Mouse (Mus musculus) kidney, adult 8-10 months (tissue): ENCODE results near the gene Cox4i2.

Experiments used
- DNase-seq, 2 experiments: peaks; one replicate each; pipeline ENCODE4 v3.0.0; 2022

The Cox4i2 gene

DNA sequence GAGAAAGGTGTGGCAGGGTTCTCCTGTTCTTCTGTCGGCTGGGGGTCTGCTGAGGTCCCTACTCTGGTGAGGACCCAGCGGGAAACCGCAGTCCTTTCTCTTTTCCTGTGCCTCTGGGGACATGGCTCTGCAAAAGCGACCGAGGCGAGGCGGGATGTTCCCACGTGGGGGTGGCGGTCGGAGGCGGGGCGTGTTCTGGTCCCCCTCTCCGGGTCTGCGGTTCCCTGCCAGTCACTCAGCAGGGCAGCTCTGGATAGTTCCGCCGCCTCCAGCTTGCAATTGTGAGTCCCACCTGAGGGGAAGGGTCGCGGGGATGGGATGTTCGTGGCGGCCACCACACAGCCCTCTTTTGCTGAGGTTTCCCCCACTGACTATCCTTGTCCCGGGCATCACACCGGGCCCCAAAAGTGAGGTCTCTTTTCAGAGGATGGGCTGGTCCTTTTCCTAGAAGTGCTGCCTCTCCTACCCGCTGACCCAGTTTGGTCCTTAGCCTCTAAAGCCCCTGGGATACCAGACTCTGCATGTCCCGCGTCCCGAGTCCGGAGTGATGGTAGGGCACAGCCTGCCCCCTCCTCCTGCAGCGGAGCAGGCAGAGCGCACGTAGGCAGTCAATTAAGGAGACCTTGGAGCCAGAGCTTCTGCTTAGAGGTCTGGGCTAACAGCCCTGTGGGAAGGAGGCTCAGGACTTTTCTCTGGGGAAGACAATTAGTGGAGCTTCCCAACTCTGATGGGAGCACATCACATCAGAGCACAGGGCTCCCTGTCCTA, at the start of gene Cox4i2:
Gene Cox4i2, plus strand, starts transcription at position 230 of the 768 bp plus-strand sequence.
- DNase-seq, result no peak

DNA sequence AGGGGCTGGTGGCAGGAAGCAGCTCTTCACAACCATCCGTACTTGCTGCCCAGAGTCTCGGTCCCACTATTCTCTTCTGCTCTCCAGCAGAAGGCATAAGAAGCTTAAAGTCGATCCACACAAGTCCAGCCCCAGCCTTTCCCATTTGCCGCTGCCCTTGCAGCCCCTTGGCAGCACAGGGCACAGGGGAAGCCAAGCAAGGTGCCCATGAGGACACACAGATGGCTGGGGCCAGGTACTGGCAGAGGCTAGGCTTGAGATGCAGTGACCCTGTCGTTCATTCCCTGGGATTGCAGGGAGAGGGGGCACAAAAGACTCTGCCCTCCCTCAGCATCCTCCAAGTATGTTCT, 49.7 kb upstream of the Cox4i2 start:
- DNase-seq, result no peak

DNA sequence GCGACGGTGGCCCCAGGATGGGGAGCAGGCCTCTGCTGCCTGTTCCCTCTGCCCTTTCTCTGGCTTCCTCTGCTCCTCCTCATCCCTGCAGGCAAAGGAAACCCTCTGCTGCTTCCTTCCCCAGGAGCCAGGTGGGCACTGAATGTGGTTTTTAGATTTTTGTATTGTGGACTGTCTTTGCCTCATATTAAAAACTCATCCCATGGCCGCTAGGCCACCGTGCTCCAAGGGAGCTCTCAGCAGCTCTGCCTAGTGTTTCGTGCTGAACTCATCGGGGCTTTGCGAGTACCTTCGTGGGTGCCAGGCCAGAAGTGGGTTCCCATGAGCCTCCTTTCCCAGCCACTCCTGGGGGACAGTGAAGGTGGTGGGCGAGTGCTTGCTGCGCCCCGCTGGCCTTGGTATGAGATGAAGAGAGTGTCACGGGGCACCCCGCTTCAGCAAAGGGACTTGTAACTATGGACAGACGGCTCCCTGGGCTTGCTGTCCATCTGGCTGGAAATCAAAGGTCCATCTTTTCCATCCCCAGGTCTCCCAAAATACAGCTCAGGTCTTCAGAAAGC, 49.1 kb upstream of the Cox4i2 start:
- DNase-seq, result no peak

DNA sequence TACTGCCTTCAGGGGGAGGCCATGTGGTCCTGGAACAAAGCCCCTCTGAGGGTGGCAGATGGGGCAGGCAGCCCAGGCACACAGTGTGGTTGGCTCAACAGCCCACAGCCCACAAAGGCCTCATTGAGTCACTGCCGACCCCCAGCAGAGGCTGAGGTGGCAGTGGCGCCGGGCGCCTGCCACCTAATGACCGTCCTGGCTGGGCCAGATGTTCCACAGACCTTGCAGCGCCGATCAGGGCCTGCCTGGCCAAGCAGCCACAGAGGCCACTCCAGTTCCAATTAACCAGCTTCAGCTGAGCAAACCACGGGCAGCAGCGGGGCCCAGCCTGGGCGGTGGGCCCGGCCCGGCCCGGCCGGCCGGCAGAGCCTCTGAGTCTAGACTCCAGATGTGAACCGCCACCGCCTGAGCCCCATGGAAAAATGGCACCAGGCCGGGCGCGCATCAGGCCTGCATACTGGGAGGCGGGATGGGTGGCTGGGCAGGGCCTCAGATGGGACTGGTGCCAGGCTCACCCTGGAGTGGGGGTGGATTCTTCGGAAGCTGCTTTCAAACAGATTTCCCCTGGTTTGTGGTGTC, 47.9 kb upstream of the Cox4i2 start:
- DNase-seq, result peak; percentile 64 to 73

DNA sequence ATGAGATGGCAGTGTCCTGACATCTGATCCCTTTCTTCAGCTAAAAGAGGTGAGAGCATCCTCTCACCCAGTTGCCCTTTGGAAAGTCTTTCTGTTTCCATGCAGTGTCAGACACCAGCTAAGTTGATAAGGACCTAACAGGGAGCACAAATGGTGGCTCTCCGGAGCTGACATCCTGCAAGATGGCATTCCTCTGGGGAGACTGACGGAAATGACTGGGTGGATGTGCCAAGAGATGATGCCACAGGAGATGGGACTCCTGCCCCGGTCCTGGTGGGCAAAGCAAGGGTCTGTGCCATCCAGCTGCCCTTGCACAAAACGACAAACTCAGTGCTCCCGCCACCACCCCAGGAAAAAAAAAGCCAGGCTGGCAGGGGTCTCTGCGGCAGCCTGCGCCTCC, 46.8 kb upstream of the Cox4i2 start:
- no peak for DNase-seq

DNA sequence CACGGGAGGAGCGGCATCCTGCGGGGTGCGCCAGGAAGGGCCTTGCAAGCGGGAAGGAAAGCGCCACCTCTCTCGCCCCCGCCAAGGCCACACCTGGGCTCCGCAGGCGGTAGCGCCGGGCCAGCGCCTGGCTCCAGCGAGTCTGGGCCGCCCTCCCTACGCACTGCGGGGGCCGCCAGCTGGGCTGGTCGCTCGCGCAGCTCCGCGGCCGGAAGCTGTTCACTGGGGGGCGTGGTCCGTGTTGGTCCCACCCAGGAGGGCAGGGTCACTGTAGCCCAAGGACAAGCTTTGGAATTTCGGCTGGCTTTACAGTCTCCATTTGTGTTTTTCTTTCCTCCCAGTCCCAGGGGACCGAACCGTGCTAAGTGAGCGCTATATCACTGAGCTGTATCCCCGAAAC, 46.3 kb upstream of the Cox4i2 start:
- DNase-seq, result peak; percentile 94 to 96

DNA sequence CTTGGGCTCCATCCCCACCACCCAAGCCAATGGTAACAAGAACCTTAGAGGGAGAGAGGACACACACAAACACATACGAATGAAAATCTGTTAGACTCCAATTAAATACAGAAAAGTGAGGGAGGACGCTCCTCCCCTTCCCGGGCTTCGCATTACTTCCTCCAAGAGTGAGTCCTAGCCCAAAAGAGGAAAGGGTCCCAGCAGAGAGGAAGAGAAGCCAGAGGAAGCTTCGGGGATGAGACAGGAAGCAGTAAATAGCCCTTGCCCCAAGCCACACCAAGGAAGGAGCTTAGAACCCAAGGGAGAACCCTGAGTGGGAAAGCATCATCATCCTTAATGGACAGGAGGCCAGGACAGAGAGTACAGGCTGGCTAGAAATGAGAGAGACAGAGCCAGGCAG, 44.9 kb upstream of the Cox4i2 start:
- DNase-seq, result no peak

DNA sequence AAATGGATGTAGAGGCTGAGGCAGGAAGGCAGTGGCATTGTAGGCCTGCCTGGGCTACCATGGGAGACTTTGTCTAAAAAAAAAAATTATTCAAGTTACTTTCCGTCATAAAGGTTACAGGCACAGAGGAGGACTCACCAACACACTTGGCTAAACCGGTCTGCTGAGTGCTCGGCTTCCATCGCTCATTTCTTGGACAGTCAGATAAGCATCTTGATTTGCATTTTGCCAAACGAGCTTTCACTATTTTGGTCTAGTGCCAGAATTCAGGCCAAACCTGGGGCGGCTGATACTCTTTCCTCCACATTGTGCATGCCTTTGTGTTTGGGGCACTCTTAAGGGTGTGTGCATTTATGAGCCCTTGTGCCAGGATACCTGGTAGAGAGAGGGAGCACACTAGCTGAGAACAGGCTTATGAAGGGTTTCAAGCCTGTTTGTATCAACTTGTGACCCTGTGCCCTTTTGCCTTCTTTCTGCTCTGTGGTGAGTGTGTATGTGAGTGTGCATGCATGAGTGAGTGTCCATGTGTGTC, 37.7 kb upstream of the Cox4i2 start:
- DNase-seq, result no peak

DNA sequence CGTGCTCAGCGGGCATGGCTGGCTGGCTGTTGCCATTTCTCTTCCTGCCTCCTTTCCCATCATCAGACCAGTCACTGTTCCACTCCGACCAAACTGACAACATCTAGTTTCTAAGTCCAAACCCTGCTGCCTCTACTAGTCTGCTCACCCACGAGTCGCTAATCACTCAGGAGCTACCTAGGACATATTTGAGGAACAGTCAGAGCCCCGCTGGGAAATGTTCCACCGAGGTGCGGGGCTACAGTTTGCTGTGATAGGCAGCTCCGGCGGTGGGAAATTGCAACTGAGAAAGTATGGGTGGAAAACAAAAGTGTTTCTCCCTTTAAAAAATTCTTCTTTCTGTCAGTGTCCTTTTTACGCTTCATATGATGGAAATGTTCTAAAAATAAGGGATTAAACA, 36.3 kb upstream of the Cox4i2 start:
- DNase-seq, result no peak

DNA sequence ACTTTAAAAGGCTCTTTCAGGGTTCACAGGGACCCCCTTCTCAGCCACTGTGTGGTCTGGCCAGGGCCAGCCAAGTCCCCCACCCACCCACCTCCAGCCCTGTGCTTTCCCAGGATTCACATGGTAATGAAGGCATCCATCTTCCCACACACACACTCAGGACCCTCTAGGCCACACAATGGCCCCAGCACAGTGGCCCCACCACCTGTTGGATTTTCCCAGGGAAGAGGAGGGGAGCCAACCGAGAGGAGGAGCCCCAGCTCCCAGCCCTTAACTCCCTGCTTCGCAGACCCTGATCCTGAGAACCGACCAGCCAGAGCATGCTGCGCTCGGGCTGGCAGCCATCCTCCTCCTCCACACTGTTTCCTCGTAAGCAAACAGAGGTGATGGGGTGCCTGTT, 35.9 kb upstream of the Cox4i2 start:
- DNase-seq, result no peak

DNA sequence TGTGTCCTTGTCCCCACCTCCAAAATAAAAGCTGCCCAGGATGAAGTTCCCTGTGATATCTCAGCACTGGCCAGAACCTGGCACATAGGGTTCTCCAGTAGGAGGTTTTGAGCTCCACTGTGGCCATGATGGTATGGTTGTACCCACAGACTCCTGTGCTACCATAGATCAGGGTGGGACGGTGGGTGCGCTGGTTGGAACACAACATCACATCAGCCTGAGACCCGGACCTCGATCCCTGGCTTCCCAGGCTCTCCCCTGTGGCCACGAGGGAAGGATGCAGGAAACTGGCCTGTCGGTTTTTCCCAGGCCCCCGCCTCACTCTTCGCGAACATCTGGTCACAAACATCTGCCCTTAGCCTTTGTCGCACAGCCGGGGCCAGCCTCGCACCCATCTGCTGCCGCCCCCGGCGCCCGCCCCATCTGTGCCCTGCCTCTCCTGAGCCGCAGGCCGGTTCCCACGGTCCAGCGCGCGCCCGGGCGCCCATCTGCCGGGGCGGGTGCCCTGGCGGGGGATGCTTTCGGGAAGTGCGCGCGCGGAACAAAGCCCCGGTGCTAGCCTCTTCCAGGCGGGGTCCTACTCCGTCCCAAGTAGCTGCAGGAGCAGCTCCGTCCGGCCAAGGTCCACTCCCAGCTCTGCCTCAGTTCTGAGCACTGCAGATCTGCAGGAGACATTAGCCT, 30.2 kb upstream of the Cox4i2 start:
- no peak for DNase-seq

DNA sequence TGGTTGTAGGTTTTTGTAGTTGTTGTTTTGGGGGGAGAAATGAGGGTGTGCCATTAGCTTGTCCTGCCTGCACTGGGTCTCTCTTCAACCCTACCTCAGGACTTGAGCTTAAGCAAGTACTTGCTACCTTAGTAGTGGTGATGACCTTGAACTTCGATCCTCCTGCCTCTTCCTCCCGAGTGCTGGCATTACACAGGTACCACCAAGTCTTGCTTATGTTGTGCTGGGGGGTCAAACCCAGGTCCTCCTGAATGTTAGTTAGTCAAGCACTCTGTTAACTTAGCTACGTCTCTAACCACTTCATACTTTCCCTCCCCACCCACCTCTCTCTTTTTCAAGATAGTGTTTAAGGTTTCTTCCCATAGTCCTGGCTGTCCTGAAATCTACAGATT, 29.6 kb upstream of the Cox4i2 start:
- no peak for DNase-seq

DNA sequence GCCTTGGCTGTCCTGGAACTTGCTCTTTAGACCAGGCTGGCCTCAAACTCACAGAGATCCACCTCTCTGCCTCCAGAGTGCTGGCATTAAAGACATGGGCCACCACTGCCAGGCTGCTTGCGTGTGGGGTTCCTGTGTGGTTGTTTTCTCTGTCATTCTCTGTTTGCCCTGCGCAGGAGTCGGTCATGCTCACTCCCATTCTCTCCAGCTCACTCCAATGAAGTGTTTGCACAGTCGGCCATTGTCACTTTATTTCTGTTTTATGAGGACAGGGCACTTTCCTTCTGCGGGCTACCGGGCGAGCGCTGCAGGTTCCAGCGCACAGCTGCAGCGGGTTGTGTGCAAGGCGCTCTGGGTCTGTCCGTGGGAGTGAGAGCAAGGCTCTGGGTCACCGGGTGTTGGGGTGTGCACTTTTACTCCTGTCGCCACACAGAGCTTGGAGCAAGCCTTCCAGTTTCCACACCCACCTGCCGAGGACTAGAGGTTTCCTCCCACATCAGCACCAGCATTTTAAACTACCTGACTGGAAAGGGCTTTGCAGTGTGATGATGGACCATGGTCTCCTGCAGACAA, 28.7 kb upstream of the Cox4i2 start:
- DNase-seq, result no peak

DNA sequence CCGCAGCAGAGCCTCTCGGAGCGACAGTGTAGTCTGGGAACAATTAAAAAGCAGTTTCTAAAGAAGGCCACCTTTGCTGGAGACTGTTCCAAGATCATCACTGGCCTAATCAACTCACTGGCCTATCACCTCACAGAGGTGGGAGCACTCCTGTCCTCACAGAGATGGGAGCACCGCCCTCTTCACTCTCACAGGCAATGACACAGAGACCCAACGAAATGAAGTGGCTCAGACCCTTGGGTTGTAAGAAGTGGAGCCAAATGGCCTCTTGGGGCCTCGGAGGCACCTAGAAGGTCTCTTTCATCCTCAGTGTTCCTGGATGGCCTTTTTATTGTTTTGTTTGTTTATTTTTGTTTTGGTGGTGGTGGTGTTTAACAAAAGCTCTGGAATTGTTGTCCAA, 27.8 kb upstream of the Cox4i2 start:
- no peak for DNase-seq

DNA sequence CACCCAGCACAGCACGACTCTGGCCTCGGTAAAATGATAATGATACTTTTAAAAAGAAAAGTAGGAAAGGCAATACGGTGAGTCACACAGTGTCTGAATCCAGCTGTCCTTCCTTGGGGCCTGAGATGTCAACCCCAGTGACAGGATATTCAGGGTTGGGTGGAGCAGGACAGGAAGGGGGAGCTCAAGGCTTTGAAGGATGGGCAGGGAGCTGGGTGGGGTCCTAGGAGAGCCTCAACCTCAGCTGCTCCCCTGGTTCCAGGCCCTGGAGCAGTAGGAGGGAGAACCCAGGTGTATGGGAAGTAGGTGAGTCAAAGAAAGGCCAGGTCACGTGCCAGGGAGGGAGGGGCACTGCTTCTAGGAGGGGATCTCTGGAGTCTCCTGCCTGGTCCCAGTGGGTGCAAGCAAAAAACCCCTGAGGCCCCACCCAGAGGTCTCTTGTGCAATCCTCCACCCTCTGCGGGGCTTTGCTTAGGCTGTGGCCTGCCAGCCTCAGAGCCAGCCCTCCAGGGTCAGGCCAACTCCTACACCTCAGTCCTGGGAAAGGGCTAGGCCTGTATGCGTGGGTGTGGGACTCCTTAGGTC, 27.1 kb upstream of the Cox4i2 start:
- no peak for DNase-seq

DNA sequence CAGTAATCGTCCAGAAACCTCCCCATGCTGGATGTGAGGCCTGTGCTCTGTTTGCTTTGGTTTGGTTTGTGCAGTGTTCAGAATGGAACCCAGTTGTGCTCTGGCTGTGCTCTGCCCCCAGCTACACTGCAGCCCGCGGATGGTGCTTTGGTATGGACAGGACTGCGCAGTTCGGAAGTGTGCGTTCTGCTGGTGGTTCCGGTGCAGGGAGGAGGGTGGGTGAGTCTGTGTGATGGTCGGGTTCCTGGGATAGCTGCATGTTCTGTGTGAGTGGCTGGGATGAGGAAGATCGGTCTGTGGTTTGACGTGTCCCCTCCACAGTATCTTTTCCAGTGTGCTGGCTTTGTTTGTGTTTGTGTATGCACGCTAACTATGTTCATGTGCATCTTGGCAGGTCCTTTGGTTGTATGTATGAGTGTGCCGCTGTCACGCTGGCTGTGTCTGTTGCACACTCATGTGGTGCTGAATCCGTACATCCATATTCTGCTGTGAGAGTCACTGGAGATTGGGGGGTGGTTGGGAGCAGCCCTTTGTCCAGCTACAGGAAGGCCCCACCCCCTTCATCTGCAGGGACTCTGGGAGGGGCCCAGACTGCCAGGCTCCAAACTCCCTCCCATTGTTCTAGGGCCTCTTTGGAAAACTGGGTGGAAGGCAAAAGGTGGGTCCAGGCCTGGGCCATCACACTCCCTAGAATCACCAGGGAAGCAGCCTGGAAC, 26.0 kb upstream of the Cox4i2 start:
- DNase-seq, result peak; percentile 56 to 70

DNA sequence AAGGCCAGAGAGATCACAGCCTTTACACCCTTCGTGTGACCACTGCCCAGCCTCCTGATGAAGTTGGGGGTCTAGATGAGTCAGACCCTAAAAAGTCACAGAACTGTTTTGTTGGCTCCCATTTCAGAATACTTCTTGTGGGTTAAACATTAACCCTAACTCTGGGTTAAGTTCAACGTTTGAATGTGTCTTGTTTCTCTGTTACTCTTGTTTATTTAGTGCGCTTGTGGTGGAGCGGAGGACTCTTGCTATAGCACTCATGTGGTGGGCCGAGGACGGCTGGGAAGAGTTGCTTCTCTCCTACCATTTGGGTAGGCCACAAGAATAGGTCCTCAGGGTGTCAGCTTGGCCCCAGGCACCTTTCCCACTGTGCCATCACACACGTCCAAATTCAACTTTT, 25.4 kb upstream of the Cox4i2 start:
- DNase-seq, result no peak

DNA sequence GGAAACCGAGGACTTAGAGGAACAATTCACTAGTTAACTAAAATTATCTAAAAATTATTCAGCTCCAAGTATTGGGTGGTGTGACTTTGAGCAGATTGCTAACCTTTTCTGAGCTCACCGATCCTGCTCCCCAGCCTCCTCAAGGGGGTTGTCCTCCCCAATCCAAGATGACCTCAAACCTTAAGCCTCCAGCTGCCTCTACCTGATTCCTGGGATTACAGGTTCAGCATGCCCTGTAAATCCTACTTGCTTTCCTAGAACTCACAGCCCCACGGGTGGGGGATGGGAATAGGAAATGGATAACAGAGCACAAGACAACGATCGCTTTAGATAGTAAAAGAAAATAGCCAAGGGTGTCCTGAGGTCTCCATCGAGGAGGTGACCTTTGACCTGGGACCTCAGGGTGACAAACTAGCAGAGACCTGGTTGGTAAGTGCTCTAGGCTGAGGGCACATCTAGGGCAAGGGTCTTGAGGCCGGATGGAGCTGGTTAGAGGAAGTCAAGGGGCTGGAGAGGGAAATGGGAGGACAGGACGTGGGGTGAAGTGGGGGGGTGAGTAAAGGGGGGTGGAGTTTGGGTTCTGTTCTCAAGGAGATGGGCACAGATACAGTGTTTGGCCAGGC, 24.8 kb upstream of the Cox4i2 start:
- peak; percentile 72 to 76 for DNase-seq

DNA sequence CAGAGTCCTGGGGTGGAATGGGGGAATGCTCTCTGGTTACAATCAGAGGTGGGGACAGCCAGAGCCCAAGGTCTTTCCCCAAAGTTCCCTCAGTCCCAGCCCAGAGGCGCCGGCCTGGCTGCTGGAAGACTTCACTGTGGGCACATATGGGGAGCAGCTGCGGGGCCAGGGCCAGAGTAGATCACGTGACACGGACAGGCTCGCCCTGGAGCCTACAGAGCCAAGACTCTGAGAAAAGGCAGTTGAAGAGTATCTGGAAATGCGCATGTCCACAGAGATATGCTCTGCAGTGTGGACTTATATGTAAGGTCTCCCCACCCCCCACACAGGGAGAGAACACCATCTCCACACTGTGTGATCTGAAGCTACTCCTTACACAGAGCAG, 24.3 kb upstream of the Cox4i2 start:
- peak in 1 of 2 experiments; percentile 49 for DNase-seq

DNA sequence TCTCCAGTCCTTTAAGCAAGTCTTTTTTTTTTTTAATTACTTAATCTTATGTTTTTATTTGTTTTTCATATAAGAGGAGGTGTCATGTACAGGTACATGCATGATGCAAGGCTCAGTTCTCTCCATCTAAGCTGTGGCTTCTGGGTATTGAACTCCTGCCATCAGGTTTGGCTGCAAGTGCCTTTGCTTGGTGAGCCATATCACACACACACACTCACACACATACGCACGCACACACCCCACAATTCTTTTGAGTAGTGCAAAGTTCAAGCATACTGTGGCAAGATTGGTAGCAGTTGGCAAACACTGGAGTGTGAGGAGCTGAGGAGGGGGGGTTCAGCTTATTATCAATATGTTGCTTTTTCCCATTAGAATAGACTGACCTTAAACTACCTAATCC, 20.8 kb upstream of the Cox4i2 start:
- peak in 1 of 2 experiments; percentile 25 for DNase-seq

DNA sequence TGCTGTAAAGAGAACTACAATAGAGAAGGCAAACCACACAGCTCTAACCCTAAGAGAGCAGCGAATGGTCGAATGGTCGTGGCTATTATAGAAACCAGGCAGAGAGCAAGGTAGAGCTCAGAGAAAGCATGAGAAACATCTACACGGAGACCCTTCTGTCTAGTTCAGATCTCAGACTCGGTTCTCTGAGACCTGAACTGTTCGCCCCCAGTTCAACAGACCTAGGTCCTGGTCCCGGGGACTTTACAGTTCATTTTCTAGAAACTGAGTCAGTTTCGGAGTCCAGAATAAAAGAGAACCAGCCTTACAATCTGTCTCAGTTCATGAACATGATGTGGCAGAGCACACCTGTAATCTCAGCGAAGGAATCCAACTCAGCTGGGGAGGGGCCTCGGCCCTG, 19.5 kb upstream of the Cox4i2 start:
- DNase-seq, result no peak

DNA sequence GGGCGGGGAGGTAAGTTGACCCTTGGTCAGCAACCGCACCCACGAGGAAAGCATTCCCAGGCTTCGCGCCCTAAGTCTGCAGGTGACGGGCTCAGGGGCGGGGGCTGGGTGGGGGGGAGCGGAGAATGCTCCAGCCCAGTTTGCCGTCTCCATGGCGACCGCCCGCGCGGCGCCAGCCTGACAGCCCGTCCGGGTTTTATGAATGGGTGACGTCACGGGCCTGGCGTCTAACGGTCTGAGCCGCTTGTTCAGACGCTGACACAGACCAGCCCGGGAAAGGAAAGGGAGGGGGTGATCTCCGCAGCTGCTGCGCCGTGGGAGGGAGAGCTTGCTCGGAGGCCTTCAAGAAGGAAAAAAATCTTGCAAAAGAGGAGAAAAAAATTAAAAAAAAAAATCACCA, 19.0 kb upstream of the Cox4i2 start:
- peak; percentile 96 to 97 for DNase-seq
